Mouse (Mus musculus) splenic B cell, adult 2 months (primary cell): ENCODE results near the gene Lrrtm3.

ENCODE experiments used
- DNase-seq: peaks from one replicate; pipeline ENCODE4 v3.0.0-alpha.2; 2011; ENCODE audit warnings: low read depth, low spot score
- H3K27me3 ChIP-seq: 2 replicates; pipeline ENCODE4 v1.6.1; 2012; ENCODE audit warnings: mild to moderate bottlenecking, low read length, moderate library complexity, mixed read lengths; ENCODE audit not compliant: control insufficient read depth, poor library complexity, insufficient read depth, severe bottlenecking
- H3K36me3 ChIP-seq: 2 replicates; pipeline ENCODE4 v1.6.1; 2012; ENCODE audit warnings: mild to moderate bottlenecking, low read length, moderate library complexity, mixed read lengths; ENCODE audit not compliant: control insufficient read depth, poor library complexity, insufficient read depth, severe bottlenecking

Lrrtm3 gene

DNA sequence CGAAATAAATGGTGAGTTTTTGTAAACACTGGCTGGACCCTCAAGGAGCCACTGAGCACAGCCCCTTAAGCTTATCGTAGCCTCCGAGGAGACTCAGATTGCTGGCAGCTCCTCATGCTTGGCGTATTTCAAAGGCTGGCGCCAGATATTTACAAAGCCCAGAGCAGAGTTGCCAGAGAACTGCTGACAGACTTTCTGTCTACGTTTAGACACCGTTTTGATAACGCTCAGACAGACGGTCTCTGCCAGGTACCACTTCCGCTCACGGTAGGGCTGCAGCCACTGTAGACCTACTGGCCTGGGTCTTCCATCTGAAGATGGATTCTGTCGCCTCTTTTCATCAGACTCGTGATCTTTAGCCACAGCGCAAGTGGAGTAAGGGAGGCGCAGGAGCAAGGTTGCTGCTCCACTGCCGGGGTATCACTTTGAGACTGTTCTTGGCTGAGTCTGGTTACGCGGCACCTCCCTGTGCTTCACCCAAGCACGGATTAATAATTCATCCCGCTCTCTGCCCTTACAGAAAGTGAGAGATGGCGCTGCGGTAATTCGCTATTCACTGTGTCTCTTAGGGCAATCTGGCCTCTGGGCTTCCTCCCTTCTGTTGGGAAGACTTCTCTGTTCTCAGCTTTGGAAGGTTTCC is 203.5 kb downstream of the Lrrtm3 start:
- no peaks in the 10 kb centered on the region for H3K36me3 ChIP-seq
- H3K27me3 ChIP-seq: no peaks in the 10 kb centered on the region
- no peak for DNase-seq

- H3K27me3 ChIP-seq: no peaks in the 10 kb centered on the region
- no peaks in the 10 kb centered on the region for H3K36me3 ChIP-seq
Measured at GRCm38 (mm10) chr10:63880462-63880903, 209.6 kb downstream of the Lrrtm3 start.

More at GRCm38 (mm10) chr10:63880462-63880903, 209.6 kb downstream of the Lrrtm3 start:
- DNase-seq: no peak
